Mouse (Mus musculus): Measurements from ENCODE around the gene Ptf1a.

Gene Ptf1a

DNA sequence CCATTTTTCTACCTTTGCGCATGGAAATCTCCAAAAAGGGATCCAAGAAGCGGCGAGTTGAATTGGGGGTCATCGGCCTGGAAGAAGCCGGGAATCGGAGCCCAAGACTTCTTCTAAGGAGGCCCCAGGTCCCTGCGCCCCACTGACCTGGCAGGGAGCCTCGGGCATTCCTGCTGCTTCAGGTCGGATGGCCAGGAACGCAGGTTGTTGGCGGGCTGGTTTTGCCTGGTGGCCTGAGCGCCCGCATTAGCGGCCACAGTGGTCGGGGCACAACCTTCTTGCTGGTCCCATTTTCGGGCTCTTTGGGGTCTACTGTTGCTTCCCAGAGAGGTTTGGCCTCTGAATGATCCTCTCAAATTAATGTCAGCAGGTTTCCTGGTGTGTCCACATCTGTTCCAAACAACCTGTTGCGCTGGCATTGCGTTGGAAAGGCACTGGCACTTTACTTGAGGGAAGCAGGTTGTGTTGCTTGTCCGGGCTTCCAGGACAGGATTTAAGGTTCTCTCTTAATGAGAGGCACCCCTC lies 7.1 kb downstream of the Ptf1a start:
- no peak for DNase-seq (ENCODE audit: low spot score)

DNA sequence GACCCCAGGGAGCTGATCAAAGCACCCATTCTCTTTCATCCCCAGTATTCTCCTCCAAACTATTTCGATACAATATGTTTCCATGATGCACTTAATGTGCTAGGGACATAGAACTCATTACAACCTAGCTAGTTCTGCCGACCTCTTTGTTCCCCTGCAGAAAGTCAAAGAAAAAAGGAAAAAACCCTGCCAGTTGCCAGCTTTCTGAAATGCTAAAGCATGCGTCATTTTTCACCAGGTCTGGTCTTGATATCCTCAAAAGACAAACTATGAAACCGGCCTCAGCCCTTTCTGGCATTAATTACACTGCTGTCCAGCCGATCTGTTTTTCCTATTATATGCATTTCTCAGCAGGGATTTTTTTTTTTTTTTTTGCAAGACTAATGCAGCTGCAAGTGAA lies 9.8 kb downstream of the Ptf1a start:
- DNase-seq (ENCODE audit: low spot score), result no peak

DNA sequence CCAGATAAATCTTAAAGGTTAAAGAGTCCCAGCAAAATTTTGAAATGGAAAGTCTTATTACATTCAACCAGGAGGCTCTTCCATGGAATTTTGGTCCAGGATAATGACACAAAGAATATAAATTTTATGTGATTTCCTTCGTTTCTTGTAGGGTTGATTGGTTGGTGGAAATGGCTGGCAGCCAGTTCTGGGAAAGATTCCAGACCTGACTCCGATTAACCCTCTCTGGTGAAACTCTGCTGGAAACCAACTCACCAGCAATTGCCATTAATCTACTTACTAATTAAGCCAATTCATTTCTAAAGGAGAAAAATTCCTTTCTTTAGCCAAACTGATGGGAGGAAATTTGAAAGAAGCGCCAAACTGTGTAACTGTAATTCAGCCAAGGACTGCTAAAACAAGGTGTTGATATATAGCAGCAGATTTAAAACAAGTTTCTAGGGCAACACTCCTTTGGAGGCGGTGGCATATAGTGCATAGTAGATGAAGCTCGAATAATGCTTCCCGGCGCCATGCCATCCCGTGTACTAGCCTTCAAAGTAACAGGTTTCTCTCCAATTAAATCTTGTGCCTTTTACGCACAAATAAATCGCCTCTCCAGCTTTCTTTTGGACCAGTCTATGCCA lies 10.5 kb downstream of the Ptf1a start:
- no peak for DNase-seq (ENCODE audit: low spot score)

DNA sequence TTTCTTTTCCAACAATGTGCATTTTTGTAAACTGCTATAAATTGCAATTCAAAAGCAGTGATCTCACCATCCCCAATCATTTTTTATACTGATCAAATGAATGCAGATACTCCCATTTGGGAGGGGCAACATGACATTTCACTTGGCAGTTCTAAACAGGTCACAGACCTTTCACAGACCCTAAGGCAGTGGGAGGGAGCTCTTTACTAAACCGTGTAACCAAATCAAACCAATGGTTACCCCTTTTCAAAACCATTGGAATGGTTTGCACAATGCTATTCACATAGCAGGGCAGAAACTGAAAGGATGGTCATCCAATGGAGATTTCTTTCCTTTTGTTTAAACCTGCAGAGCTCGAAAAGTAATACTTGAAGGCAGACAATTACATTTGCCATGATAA lies 13.3 kb downstream of the Ptf1a start:
- no peak for DNase-seq (ENCODE audit: low spot score)

DNA sequence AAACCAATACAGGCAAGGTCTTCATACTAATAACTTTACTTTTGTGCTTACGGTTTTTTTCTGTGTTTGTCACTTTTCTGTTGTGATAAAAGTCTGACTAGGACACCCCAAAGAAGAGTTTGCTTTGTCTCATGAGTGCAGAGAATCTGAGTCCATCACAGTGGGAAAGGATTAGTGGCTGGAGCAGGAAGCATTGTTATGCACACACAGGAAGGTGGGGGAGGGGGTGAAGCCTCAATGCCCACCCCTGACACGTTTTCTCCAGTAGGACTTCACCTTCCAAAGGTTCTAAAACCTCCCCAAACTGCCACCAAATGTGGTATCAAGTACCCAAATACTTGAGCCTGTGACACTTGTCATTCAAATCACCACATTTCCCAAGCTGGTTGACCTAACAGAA lies 16.5 kb downstream of the Ptf1a start:
- DNase-seq (ENCODE audit: low spot score), result no peak

DNA sequence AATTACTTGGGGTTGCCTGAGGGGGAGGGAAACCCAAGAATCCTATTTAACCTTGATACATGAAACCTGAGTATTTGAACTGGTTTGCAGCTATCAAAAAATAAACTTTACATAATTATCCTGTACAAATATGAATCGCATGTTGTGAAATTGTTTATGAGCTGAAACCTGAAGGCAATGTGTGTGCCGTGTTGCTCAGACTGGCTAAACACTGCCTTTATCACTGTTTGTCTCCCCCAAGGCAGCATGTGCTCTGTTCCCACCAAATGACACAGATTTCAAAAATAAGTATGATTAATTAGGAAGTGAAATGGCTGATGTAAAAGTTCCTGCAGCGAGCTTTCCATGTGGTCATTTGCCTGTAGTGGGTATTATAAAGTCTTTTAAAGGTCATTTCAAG lies 44.8 kb downstream of the Ptf1a start:
- no peak for DNase-seq (ENCODE audit: low spot score)
